Mouse (Mus musculus) neural tube, embryonic 11.5 days (tissue): ENCODE results near the gene Nkain4. TPM values are rescaled to one million over a fixed set of nuclear protein-coding genes. Genes with fewer than 3 reads are reported as not detected.
A peak's percentile ranks its signal among the peaks of the same experiment; 100 is the strongest.

Experiments
- microRNA-seq: library from miRNA; unstranded; fragments of <30 nt; microRNA quantifications from one replicate; pipeline ENCODE4, GENCODE M21; 2016
- polyA plus RNA-seq: library from polyadenylated mRNA; unstranded; fragments of >200 nt; fragmentation: Nextera tagmentation; extraction: Ambion mirVana; gene quantifications from 2 replicates; pipeline ENCODE4 v1.2.1, GENCODE M21; 2014

Gene Nkain4
- polyA plus RNA-seq, 1 experiment from 2014 or later: 73.6 TPM

Small RNA genes lying within 50 kb of the gene (microRNA-seq; reads per million reads assigned to microRNA genes)
- gene Mir124a-3: 3.6 reads per million, percentile 7 among the genes with 10 or more reads in this experiment

Other genes starting within 250 kb of the Nkain4 start
- 31.5 and 32.5 TPM in 2 replicates for gene Dido1, start 244.7 kb downstream of the Nkain4 start, polyA plus RNA-seq
- gene Gid8, start 244.6 kb downstream of the Nkain4 start, polyA plus RNA-seq: 59.9 and 66.0 TPM in 2 replicates
- 0.42 TPM in 2 replicates for gene Slc17a9, start 229.4 kb downstream of the Nkain4 start, polyA plus RNA-seq
- 4.9 and 5.3 TPM in 2 replicates for gene Bhlhe23, start 177.8 kb downstream of the Nkain4 start, polyA plus RNA-seq
- gene Ythdf1, start 33.8 kb downstream of the Nkain4 start, polyA plus RNA-seq: 75.7 and 77.9 TPM in 2 replicates
- gene Birc7, start 25.7 kb downstream of the Nkain4 start, polyA plus RNA-seq: 0.25 and 0.46 TPM in 2 replicates
- 60.2 and 61.4 TPM in 2 replicates for gene Arfgap1, start 12.5 kb upstream of the Nkain4 start, polyA plus RNA-seq
- 1.0 and 2.1 TPM in 2 replicates for gene Col20a1, start 31.8 kb upstream of the Nkain4 start, polyA plus RNA-seq
- gene Chrna4, start 88.8 kb upstream of the Nkain4 start, polyA plus RNA-seq: 61.4 and 68.5 TPM in 2 replicates
- 16.0 and 17.1 TPM in 2 replicates for gene Kcnq2, start 180.6 kb upstream of the Nkain4 start, polyA plus RNA-seq
- gene Eef1a2, start 202.3 kb upstream of the Nkain4 start, polyA plus RNA-seq: 0.92 and 0.93 TPM in 2 replicates
- gene Ppdpf, start 232.5 kb upstream of the Nkain4 start, polyA plus RNA-seq: 402 and 413 TPM in 2 replicates
- gene Ptk6, start 248.1 kb upstream of the Nkain4 start, polyA plus RNA-seq: not detected in 2 replicates